Mouse (Mus musculus): ENCODE results near the gene Acy3. TPM values are rescaled to one million over a fixed set of nuclear protein-coding genes. Genes with fewer than 3 reads are reported as not detected.

Acy3 gene
- polyA plus RNA-seq, 1 experiment from 2014 or later: 1.6 TPM

- Histone ChIP-seq H3K4me2 (no peak overlapping the region), H3K27ac (ENCODE audit: low read depth, low read length) (no peak overlapping the region; the same call in 1 of the 2 replicates)
Measured at GRCm38 (mm10) chr19:3985261-3985681, 1.1 kb upstream of the Acy3 start.

GRCm38 (mm10) chr19:3988066-3988465, 1.7 kb downstream of the Acy3 start:
- Histone ChIP-seq H3K27ac (ENCODE audit: low read depth, low read length) (no peak overlapping the region), H3K9ac (ENCODE audit: low read length) (no peak overlapping the region), H3K27me3 (ENCODE audit: control insufficient read depth, insufficient read depth, low read length) (no peaks in the 10 kb centered on the region), H3K36me3 (ENCODE audit: control insufficient read depth, insufficient read depth, low read length) (no peaks in the 10 kb centered on the region), H3K4me1 (ENCODE audit: control insufficient read depth, insufficient read depth, low read length) (peaks cover 14% of the 10 kb centered on the region), H3K9me3 (ENCODE audit: control insufficient read depth, low read length) (peaks cover 3% of the 10 kb centered on the region; the same call in 1 of the 2 replicates), H3K4me3 (ENCODE audit: low read depth, low read length) (no peak overlapping the region), H3K4me2 (no peak overlapping the region)
- DNase-seq (ENCODE audit: low spot score, missing footprints) (no peak), ATAC-seq (ENCODE audit: low FRiP score) (no peak)
- WGBS: 92% methylated on average over 14 of the region's 14 CpGs

More at GRCm38 (mm10) chr19:3985261-3985681, 1.1 kb upstream of the Acy3 start:
- peaks cover 15% of the 10 kb centered on the region for H3K4me1 ChIP-seq (ENCODE audit: control insufficient read depth, insufficient read depth, low read length)
- ATAC-seq (ENCODE audit: low FRiP score): 0 out of 2 replicates have a peak, but pooled peaks have one; percentile 34
- 12% methylated on average over 8 of the region's 8 CpGs for WGBS
- H3K9me3 ChIP-seq (ENCODE audit: control insufficient read depth, low read length): peaks cover 3% of the 10 kb centered on the region; the same call in 1 of the 2 replicates
- no peaks in the 10 kb centered on the region for H3K36me3 ChIP-seq (ENCODE audit: control insufficient read depth, insufficient read depth, low read length)
- DNase-seq (ENCODE audit: low spot score, missing footprints): peak; percentile 88
- H3K27me3 ChIP-seq (ENCODE audit: control insufficient read depth, insufficient read depth, low read length): no peaks in the 10 kb centered on the region
- no peak overlapping the region for H3K4me3 ChIP-seq (ENCODE audit: low read depth, low read length)
- 0 out of 2 replicates have a peak overlapping the region, but pooled peaks have one; percentile 9 for H3K9ac ChIP-seq (ENCODE audit: low read length)

GRCm38 (mm10) chr19:3988750-3989149, 2.4 kb downstream of the Acy3 start:
- H3K36me3 ChIP-seq (ENCODE audit: control insufficient read depth, insufficient read depth, low read length): no peaks in the 10 kb centered on the region
- ATAC-seq (ENCODE audit: low FRiP score): no peak
- peaks cover 3% of the 10 kb centered on the region; the same call in 1 of the 2 replicates for H3K9me3 ChIP-seq (ENCODE audit: control insufficient read depth, low read length)
- no peak for DNase-seq (ENCODE audit: low spot score, missing footprints)
- H3K4me2 ChIP-seq: no peak overlapping the region
- H3K27me3 ChIP-seq (ENCODE audit: control insufficient read depth, insufficient read depth, low read length): no peaks in the 10 kb centered on the region
- no peak overlapping the region for H3K9ac ChIP-seq (ENCODE audit: low read length)
- no peak overlapping the region for H3K27ac ChIP-seq (ENCODE audit: low read depth, low read length)
- no peak overlapping the region for H3K4me3 ChIP-seq (ENCODE audit: low read depth, low read length)
- WGBS: 87% methylated on average over 4 of the region's 4 CpGs
- H3K4me1 ChIP-seq (ENCODE audit: control insufficient read depth, insufficient read depth, low read length): peaks cover 8% of the 10 kb centered on the region

- Histone ChIP-seq H3K4me1 (ENCODE audit: control insufficient read depth, insufficient read depth, low read length) (no peaks in the 10 kb centered on the region), H3K36me3 (ENCODE audit: control insufficient read depth, insufficient read depth, low read length) (no peaks in the 10 kb centered on the region), H3K9me3 (ENCODE audit: control insufficient read depth, low read length) (peaks cover 3% of the 10 kb centered on the region; the same call in 1 of the 2 replicates), H3K27ac (ENCODE audit: low read depth, low read length) (no peak overlapping the region), H3K4me3 (ENCODE audit: low read depth, low read length) (no peak overlapping the region), H3K27me3 (ENCODE audit: control insufficient read depth, insufficient read depth, low read length) (no peaks in the 10 kb centered on the region), H3K4me2 (no peak overlapping the region), H3K9ac (ENCODE audit: low read length) (no peak overlapping the region)
- no peak for ATAC-seq (ENCODE audit: low FRiP score)
- DNase-seq (ENCODE audit: low spot score, missing footprints): no peak
- 74% methylated on average over 6 of the region's 6 CpGs for WGBS
Measured at GRCm38 (mm10) chr19:3990804-3991203, 4.4 kb downstream of the Acy3 start.

GRCm38 (mm10) chr19:3991562-3991961, 5.2 kb downstream of the Acy3 start:
- Histone ChIP-seq H3K36me3 (ENCODE audit: control insufficient read depth, insufficient read depth, low read length) (no peaks in the 10 kb centered on the region), H3K9ac (ENCODE audit: low read length) (no peak overlapping the region), H3K27me3 (ENCODE audit: control insufficient read depth, insufficient read depth, low read length) (no peaks in the 10 kb centered on the region), H3K9me3 (ENCODE audit: control insufficient read depth, low read length) (peaks cover 3% of the 10 kb centered on the region; the same call in 1 of the 2 replicates), H3K27ac (ENCODE audit: low read depth, low read length) (no peak overlapping the region), H3K4me1 (ENCODE audit: control insufficient read depth, insufficient read depth, low read length) (no peaks in the 10 kb centered on the region), H3K4me2 (no peak overlapping the region), H3K4me3 (ENCODE audit: low read depth, low read length) (no peak overlapping the region)
- DNase-seq (ENCODE audit: low spot score, missing footprints) (no peak), ATAC-seq (ENCODE audit: low FRiP score) (no peak)
- WGBS: 98% methylated on average over 3 of the region's 3 CpGs

- Histone ChIP-seq H3K4me1 (ENCODE audit: control insufficient read depth, insufficient read depth, low read length) (no peaks in the 10 kb centered on the region), H3K4me3 (ENCODE audit: low read depth, low read length) (no peak overlapping the region), H3K36me3 (ENCODE audit: control insufficient read depth, insufficient read depth, low read length) (no peaks in the 10 kb centered on the region), H3K9me3 (ENCODE audit: control insufficient read depth, low read length) (peaks cover 3% of the 10 kb centered on the region; the same call in 1 of the 2 replicates), H3K9ac (ENCODE audit: low read length) (no peak overlapping the region), H3K27ac (ENCODE audit: low read depth, low read length) (no peak overlapping the region), H3K27me3 (ENCODE audit: control insufficient read depth, insufficient read depth, low read length) (no peaks in the 10 kb centered on the region), H3K4me2 (no peak overlapping the region)
- WGBS: 95% methylated on average over 3 of the region's 3 CpGs
- no peak for ATAC-seq (ENCODE audit: low FRiP score)
- no peak for DNase-seq (ENCODE audit: low spot score, missing footprints)
Measured at GRCm38 (mm10) chr19:3991966-3992365, 5.6 kb downstream of the Acy3 start.

- DNase-seq (ENCODE audit: low spot score, missing footprints): no peak
- WGBS: 56% methylated on average over 5 of the region's 5 CpGs
Measured at GRCm38 (mm10) chr19:3992416-3992815, 6.0 kb downstream of the Acy3 start, which contains the start of gene Tbx10. TSS of gene Tbx10 (plus strand) at chr19:3992752.

GRCm38 (mm10) chr19:3994932-3995331, 8.6 kb downstream of the Acy3 start:
- no peaks in the 10 kb centered on the region for H3K36me3 ChIP-seq (ENCODE audit: control insufficient read depth, insufficient read depth, low read length)
- H3K9me3 ChIP-seq (ENCODE audit: control insufficient read depth, low read length): no peaks in the 10 kb centered on the region
- peaks cover 3% of the 10 kb centered on the region; the same call in 1 of the 2 replicates for H3K27me3 ChIP-seq (ENCODE audit: control insufficient read depth, insufficient read depth, low read length)
- no peak overlapping the region for H3K27ac ChIP-seq (ENCODE audit: low read depth, low read length)
- H3K4me2 ChIP-seq: no peak overlapping the region
- no peak for DNase-seq (ENCODE audit: low spot score, missing footprints)
- H3K4me1 ChIP-seq (ENCODE audit: control insufficient read depth, insufficient read depth, low read length): peaks cover 2% of the 10 kb centered on the region; the same call in 1 of the 2 replicates
- 80% methylated on average over 6 of the region's 6 CpGs for WGBS
- no peak for ATAC-seq (ENCODE audit: low FRiP score)
- H3K9ac ChIP-seq (ENCODE audit: low read length): no peak overlapping the region
- H3K4me3 ChIP-seq (ENCODE audit: low read depth, low read length): no peak overlapping the region

More at GRCm38 (mm10) chr19:3992416-3992815, 6.0 kb downstream of the Acy3 start, which contains the start of gene Tbx10:
- Histone ChIP-seq H3K4me2 (no peak within 1 kb of the TSS), H3K9ac (ENCODE audit: low read length) (no peak within 1 kb of the TSS), H3K4me3 (ENCODE audit: low read depth, low read length) (no peak within 1 kb of the TSS), H3K9me3 (ENCODE audit: control insufficient read depth, low read length) (peaks cover 3% of the 10 kb centered on the region; the same call in 1 of the 2 replicates), H3K27ac (ENCODE audit: low read depth, low read length) (no peak within 1 kb of the TSS), H3K4me1 (ENCODE audit: control insufficient read depth, insufficient read depth, low read length) (no peaks in the 10 kb centered on the region), H3K27me3 (ENCODE audit: control insufficient read depth, insufficient read depth, low read length) (no peaks in the 10 kb centered on the region), H3K36me3 (ENCODE audit: control insufficient read depth, insufficient read depth, low read length) (no peaks in the 10 kb centered on the region)
- no peak for ATAC-seq (ENCODE audit: low FRiP score)

GRCm38 (mm10) chr19:3995505-3995904, 9.1 kb downstream of the Acy3 start:
- WGBS: 85% methylated on average over 3 of the region's 3 CpGs
- Histone ChIP-seq H3K4me2 (no peak overlapping the region), H3K27me3 (ENCODE audit: control insufficient read depth, insufficient read depth, low read length) (peaks cover 3% of the 10 kb centered on the region; the same call in 1 of the 2 replicates), H3K27ac (ENCODE audit: low read depth, low read length) (no peak overlapping the region), H3K36me3 (ENCODE audit: control insufficient read depth, insufficient read depth, low read length) (no peaks in the 10 kb centered on the region), H3K9me3 (ENCODE audit: control insufficient read depth, low read length) (no peaks in the 10 kb centered on the region), H3K9ac (ENCODE audit: low read length) (no peak overlapping the region), H3K4me3 (ENCODE audit: low read depth, low read length) (no peak overlapping the region), H3K4me1 (ENCODE audit: control insufficient read depth, insufficient read depth, low read length) (peaks cover 2% of the 10 kb centered on the region; the same call in 1 of the 2 replicates)
- DNase-seq (ENCODE audit: low spot score, missing footprints) (no peak), ATAC-seq (ENCODE audit: low FRiP score) (no peak)
